Mouse (Mus musculus) midbrain, embryonic 13.5 days (tissue): ENCODE measurements at regions not wholly inside any gene's neighbourhood (a gene's known extent, or its start where the extent isn't known, plus 50 kb on each side); places are given as distances from the start of the nearest gene placed in this dataset.

ENCODE experiments used
- ATAC-seq: fragments of 200-750 bp; cut with Nextera tagmentation; 2 replicates; pipeline ENCODE4 v1.8.0; 2017; ENCODE audit warnings: mild to moderate bottlenecking, moderate TSS enrichment, moderate library complexity
- H3K27ac ChIP-seq: fragments of 300-500 bp; sonication (generic); 2 replicates; pipeline ENCODE4 v1.5.1; 2015; ENCODE audit warnings: inconsistent platforms, mild to moderate bottlenecking, moderate library complexity
- H3K27me3 ChIP-seq: fragments of 300-500 bp; sonication (generic); 2 replicates; pipeline ENCODE4 v1.6.1; 2015; ENCODE audit warnings: mild to moderate bottlenecking, inconsistent platforms
- H3K36me3 ChIP-seq: fragments of 300-500 bp; sonication (generic); 2 replicates; pipeline ENCODE4 v1.6.1; 2015; ENCODE audit warnings: mild to moderate bottlenecking, inconsistent platforms
- H3K4me1 ChIP-seq: fragments of 300-500 bp; sonication (generic); replicated peaks from 2 replicates; pipeline ENCODE4 v1.6.1; 2015; ENCODE audit warnings: inconsistent platforms
- H3K4me2 ChIP-seq: fragments of 300-500 bp; sonication (generic); replicated peaks from 2 replicates; pipeline ENCODE4 v1.6.1; 2015; ENCODE audit warnings: moderate library complexity, mild to moderate bottlenecking, inconsistent platforms
- H3K4me3 ChIP-seq: fragments of 300-500 bp; sonication (generic); replicated peaks from 2 replicates; pipeline ENCODE4 v1.5.1; 2015; ENCODE audit warnings: mild to moderate bottlenecking, inconsistent platforms
- H3K9ac ChIP-seq: fragments of 300-500 bp; sonication (generic); replicated peaks from 2 replicates; pipeline ENCODE4 v1.6.1; 2015; ENCODE audit warnings: mild to moderate bottlenecking, inconsistent platforms
- H3K9me3 ChIP-seq: fragments of 300-500 bp; sonication (generic); 2 replicates; pipeline ENCODE4 v1.6.1; 2016; ENCODE audit warnings: mild to moderate bottlenecking, inconsistent platforms
- WGBS: fragments of 180-500 bp; shearing (Covaris S2); methylation state at CpG from one replicate; pipeline ENCODE4 v1.1.7; 2015; 5-methylcytosine and 5-hydroxymethylcytosine counted together

- Histone ChIP-seq H3K4me2 (no peak overlapping the region), H3K27ac (no peak overlapping the region), H3K9ac (no peak overlapping the region), H3K4me3 (no peak overlapping the region), H3K27me3 (peaks cover 28% of the 10 kb centered on the region), H3K4me1 (no peaks in the 10 kb centered on the region), H3K36me3 (no peaks in the 10 kb centered on the region), H3K9me3 (no peaks in the 10 kb centered on the region)
- no peak for ATAC-seq
- WGBS: 54% methylated on average over 7 of the region's 7 CpGs
Observed at GRCm38 (mm10) chr1:89394471-89394870, 60.1 kb upstream of the Agap1 start.

GRCm38 (mm10) chr1:89400734-89401202 lies 53.8 kb upstream of the Agap1 start:
- no peak overlapping the region; the same call in 1 of the 2 replicates for H3K27ac ChIP-seq
- peaks cover 49% of the 10 kb centered on the region for H3K27me3 ChIP-seq
- no peaks in the 10 kb centered on the region for H3K36me3 ChIP-seq
- no peak overlapping the region for H3K9ac ChIP-seq
- WGBS: 10% methylated on average over 10 of the region's 10 CpGs
- peaks cover 12% of the 10 kb centered on the region for H3K4me1 ChIP-seq
- H3K4me2 ChIP-seq: no peak overlapping the region
- no peaks in the 10 kb centered on the region for H3K9me3 ChIP-seq
- ATAC-seq: peak; percentile 90
- H3K4me3 ChIP-seq: no peak overlapping the region

- 82% methylated on average over 5 of the region's 5 CpGs for WGBS
- no peak overlapping the region for H3K4me2 ChIP-seq
- no peak for ATAC-seq
- no peak overlapping the region for H3K27ac ChIP-seq
- H3K36me3 ChIP-seq: no peaks in the 10 kb centered on the region
- no peaks in the 10 kb centered on the region; the same call in 1 of the 2 replicates for H3K9me3 ChIP-seq
- H3K4me3 ChIP-seq: no peak overlapping the region
- H3K4me1 ChIP-seq: peaks cover 12% of the 10 kb centered on the region
- H3K27me3 ChIP-seq: peaks cover 42% of the 10 kb centered on the region
- no peak overlapping the region for H3K9ac ChIP-seq
Observed at GRCm38 (mm10) chr1:89402513-89403210, 51.9 kb upstream of the Agap1 start.

GRCm38 (mm10) chr1:89403551-89404050 lies 51.0 kb upstream of the Agap1 start:
- Histone ChIP-seq H3K27ac (no peak overlapping the region), H3K27me3 (peaks cover 36% of the 10 kb centered on the region), H3K4me3 (no peak overlapping the region), H3K36me3 (no peaks in the 10 kb centered on the region), H3K4me2 (no peak overlapping the region), H3K4me1 (peaks cover 12% of the 10 kb centered on the region), H3K9ac (no peak overlapping the region), H3K9me3 (no peaks in the 10 kb centered on the region; the same call in 1 of the 2 replicates)
- ATAC-seq: no peak
- 74% methylated on average over 7 of the region's 7 CpGs for WGBS
